Mouse (Mus musculus): ENCODE measurements at regions not wholly inside any gene's neighbourhood (a gene's known extent, or its start where the extent isn't known, plus 50 kb on each side); places are given as distances from the start of the nearest gene placed in this dataset.
A peak's percentile ranks its signal among the peaks of the same experiment; 100 is the strongest.

DNA sequence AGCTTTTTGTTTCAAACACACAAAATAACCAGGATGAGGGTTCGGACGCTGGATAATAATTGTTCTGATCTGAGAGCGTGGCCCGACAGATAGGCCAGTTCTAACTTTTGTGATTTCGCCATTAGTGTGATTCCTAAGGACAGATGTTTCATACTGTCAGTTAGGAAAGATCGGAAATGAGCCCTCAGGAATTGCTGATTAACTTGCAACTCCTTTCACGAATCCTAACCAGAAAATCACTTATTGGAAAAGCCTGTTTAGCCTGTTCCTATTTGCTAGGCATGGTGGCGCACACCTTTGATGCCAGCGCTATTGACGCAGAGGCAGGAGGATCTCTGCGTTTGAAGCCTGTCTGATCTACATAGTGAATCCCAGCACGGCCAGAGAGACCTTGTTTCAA, 75.4 kb upstream of the Otx2 start:
- no peak overlapping the region for H3K4me3 ChIP-seq (replicated peaks in 1 of 3; ENCODE audit: low read depth in 2 of 3, low read length in 2 of 3, poor library complexity in 1 of 3)
- no peak overlapping the region for H3K9ac ChIP-seq (ENCODE audit: insufficient read depth, low read depth)
- DNase-seq (ENCODE audit: extremely low read depth): no peak
- TF ChIP-seq SIN3A (IDR thresholded peaks at IDR 0.05; ENCODE audit: low read length) (no peak), TCF12 (IDR thresholded peaks at IDR 0.05; ENCODE audit: low read depth, low read length) (no peak)
- peaks cover 0 to 7% of the 10 kb centered on the region in 2 experiments; a peak in 2 of 4 replicates for H3K4me1 ChIP-seq (ENCODE audit: control insufficient read depth in 1 of 2, insufficient read depth in 2 of 2)
- in situ Hi-C loops (cut with MboI; ENCODE audit: low pct_ligation_motif_present, low pct_unique_long_range_greater_than_20kb, low sequenced_read_pairs) (no loop called here), dilution Hi-C loops (cut with MboI; ENCODE audit: extremely low pct_ligation_motif_present, extremely low pct_unique_long_range_greater_than_20kb, low sequenced_read_pairs) (no loop called here)
- no peaks in the 10 kb centered on the region for H3K79me2 ChIP-seq (replicated peaks; ENCODE audit: control insufficient read depth, extremely low read depth, insufficient read depth, poor library complexity, severe bottlenecking)
- no peaks in the 10 kb centered on the region for H3K9me3 ChIP-seq (replicated peaks; ENCODE audit: low read length)
- H3K4me2 ChIP-seq (ENCODE audit: insufficient read depth, low read depth, poor library complexity, severe bottlenecking): no peak overlapping the region
- no peak overlapping the region for H3K27ac ChIP-seq (ENCODE audit: insufficient read depth, low read depth)
- H3K36me3 ChIP-seq (replicated peaks in 1 of 2; ENCODE audit: control insufficient read depth in 1 of 2, insufficient read depth in 1 of 2, low read length in 1 of 2): no peaks in the 10 kb centered on the region
- no peaks in the 10 kb centered on the region for H3K27me3 ChIP-seq (replicated peaks)

DNA sequence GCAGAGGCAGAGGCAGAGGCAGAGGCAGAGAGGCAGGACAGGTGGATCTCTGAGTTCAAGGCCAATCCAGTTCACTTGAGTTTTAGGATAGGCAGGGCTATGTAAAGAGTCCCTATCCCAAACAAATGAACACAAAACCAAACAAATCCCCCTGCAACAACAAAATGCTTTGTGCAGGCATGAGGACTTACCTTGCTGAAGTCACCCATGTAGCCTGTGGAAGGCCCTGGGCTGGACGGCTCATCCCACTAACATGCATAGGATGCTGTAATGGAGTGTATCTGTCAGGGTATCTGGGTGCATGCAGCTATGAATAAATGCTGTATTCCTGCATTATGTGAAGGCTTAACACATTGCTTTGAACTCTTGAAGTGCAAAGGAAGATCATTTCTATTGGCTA, 74.3 kb upstream of the Otx2 start:
- H3K9ac ChIP-seq (ENCODE audit: insufficient read depth, low read depth): no peak overlapping the region
- TF ChIP-seq MAZ (IDR thresholded peaks at IDR 0.05; ENCODE audit: low read depth, low read length): no peak
- TF ChIP-seq RCOR1 (conservative IDR thresholded peaks at IDR 0.05; ENCODE audit: low read depth, low read length): no peak
- TF ChIP-seq KAT2A (IDR thresholded peaks at IDR 0.05; ENCODE audit: insufficient replicate concordance, low read length): no peak
- TF ChIP-seq ZC3H11A (IDR thresholded peaks at IDR 0.05; ENCODE audit: low read depth, low read length): no peak
- no peak for TF ChIP-seq TBP (conservative IDR thresholded peaks at IDR 0.05; ENCODE audit: low read depth, low read length)
- no peak for TF ChIP-seq CHD2 (IDR thresholded peaks at IDR 0.05; ENCODE audit: low read length)
- TF ChIP-seq UBTF (IDR thresholded peaks at IDR 0.05; ENCODE audit: low read depth, low read length): no peak
- peaks cover 0 to 7% of the 10 kb centered on the region in 2 experiments; a peak in 2 of 4 replicates for H3K4me1 ChIP-seq (ENCODE audit: control insufficient read depth in 1 of 2, insufficient read depth in 2 of 2)
- no peak overlapping the region for H3K4me2 ChIP-seq (ENCODE audit: insufficient read depth, low read depth, poor library complexity, severe bottlenecking)
- no peaks in the 10 kb centered on the region for H3K9me3 ChIP-seq (replicated peaks; ENCODE audit: low read length)
- no peaks in the 10 kb centered on the region for H3K27me3 ChIP-seq (replicated peaks)
- H3K79me2 ChIP-seq (replicated peaks; ENCODE audit: control insufficient read depth, extremely low read depth, insufficient read depth, poor library complexity, severe bottlenecking): no peaks in the 10 kb centered on the region
- H3K27ac ChIP-seq (ENCODE audit: insufficient read depth, low read depth): no peak overlapping the region
- no peak for DNase-seq (ENCODE audit: extremely low read depth)
- in situ Hi-C loops (cut with MboI; ENCODE audit: low pct_ligation_motif_present, low pct_unique_long_range_greater_than_20kb, low sequenced_read_pairs): no loop called here
- no peaks in the 10 kb centered on the region for H3K36me3 ChIP-seq (replicated peaks in 1 of 2; ENCODE audit: control insufficient read depth in 1 of 2, insufficient read depth in 1 of 2, low read length in 1 of 2)
- dilution Hi-C loops (cut with MboI; ENCODE audit: extremely low pct_ligation_motif_present, extremely low pct_unique_long_range_greater_than_20kb, low sequenced_read_pairs): no loop called here
- H3K4me3 ChIP-seq (replicated peaks in 1 of 3; ENCODE audit: low read depth in 2 of 3, low read length in 2 of 3, poor library complexity in 1 of 3): no peak overlapping the region

DNA sequence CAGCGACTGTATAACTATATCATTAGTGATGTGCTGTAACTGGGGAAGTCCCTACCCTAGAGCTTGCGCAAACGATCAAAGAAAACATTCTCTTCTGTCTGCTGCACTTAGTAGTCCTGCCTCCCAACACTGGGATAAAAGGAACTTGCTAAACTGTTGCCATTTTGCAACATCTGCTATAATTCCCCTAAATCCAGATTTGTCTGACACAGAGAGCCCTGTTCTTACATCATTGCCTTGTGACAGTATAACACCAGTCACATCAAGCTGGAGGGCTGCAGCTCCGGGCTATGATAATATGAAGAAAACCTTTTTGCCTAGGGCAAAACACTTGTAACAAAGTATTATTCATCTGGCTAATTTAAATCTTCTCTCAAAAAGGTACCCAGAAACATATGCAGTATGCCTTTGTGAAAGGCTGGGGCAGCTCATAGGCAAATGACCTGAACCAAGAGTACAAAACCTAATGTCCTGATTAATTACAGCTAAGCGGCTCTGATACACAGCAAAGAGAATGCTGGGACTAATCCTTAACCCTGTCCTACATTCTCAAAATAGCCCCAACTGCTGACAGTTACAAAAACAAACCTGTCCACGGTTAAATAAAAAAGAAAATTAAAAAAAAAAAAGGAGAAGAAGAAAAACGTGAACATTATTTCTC, 67.5 kb upstream of the Otx2 start:
- H3K4me3 ChIP-seq (replicated peaks in 1 of 3; ENCODE audit: low read depth in 2 of 3, low read length in 2 of 3, poor library complexity in 1 of 3): no peak overlapping the region
- no peaks in the 10 kb centered on the region for H3K27me3 ChIP-seq (replicated peaks)
- in situ Hi-C loops (cut with MboI; ENCODE audit: low pct_ligation_motif_present, low pct_unique_long_range_greater_than_20kb, low sequenced_read_pairs) (no loop called here), dilution Hi-C loops (cut with MboI; ENCODE audit: extremely low pct_ligation_motif_present, extremely low pct_unique_long_range_greater_than_20kb, low sequenced_read_pairs) (no loop called here)
- no peak overlapping the region for H3K9ac ChIP-seq (ENCODE audit: insufficient read depth, low read depth)
- no peak overlapping the region for H3K27ac ChIP-seq (ENCODE audit: insufficient read depth, low read depth)
- peak overlapping the region; percentile 94 for H3K4me2 ChIP-seq (ENCODE audit: insufficient read depth, low read depth, poor library complexity, severe bottlenecking)
- peaks cover 0 to 11% of the 10 kb centered on the region in 2 experiments; a peak in 1 of 4 replicates for H3K4me1 ChIP-seq (ENCODE audit: control insufficient read depth in 1 of 2, insufficient read depth in 2 of 2)
- no peaks in the 10 kb centered on the region for H3K36me3 ChIP-seq (replicated peaks in 1 of 2; ENCODE audit: control insufficient read depth in 1 of 2, insufficient read depth in 1 of 2, low read length in 1 of 2)
- no peaks in the 10 kb centered on the region for H3K9me3 ChIP-seq (replicated peaks; ENCODE audit: low read length)
- H3K79me2 ChIP-seq (replicated peaks; ENCODE audit: control insufficient read depth, extremely low read depth, insufficient read depth, poor library complexity, severe bottlenecking): no peaks in the 10 kb centered on the region
- DNase-seq (ENCODE audit: extremely low read depth): no peak
- TF ChIP-seq MAZ (IDR thresholded peaks at IDR 0.05; ENCODE audit: low read depth, low read length): no peak
- peak; percentile 54; the same call in 1 of the 2 replicates for TF ChIP-seq NRF1 (IDR thresholded peaks at IDR 0.05; ENCODE audit: low read depth, low read length)
